9 mouse cellular contexts compared by ENCODE assay signal in genomic region chr13:53096615-53097014, GRCm38 (mm10).
A peak's percentile ranks its signal among the peaks of the same experiment; 100 is the strongest.
DNase-seq lines count a peak whose midpoint lies in the region; ATAC-seq lines count a peak whose summit lies in the region.
"Had no signal": no experiment of that assay in that cellular context is flagged by ENCODE, and none has a peak within 500 bp of the region (broad histone marks: within the 10 kb centered on the region; RNA-seq: fewer than 3 reads in every experiment).

No protein-coding gene starts in this region.

- DNase-seq in kidney, adult 11 months: peak; percentile 66
- peak; percentile 74 to 79 for DNase-seq in adrenal gland, adult 18-20 months (ENCODE audit: low spot score in 2 of 2)
- peak; percentile 84 for DNase-seq in embryo, embryonic 10 days (ENCODE audit: low spot score)
- peak; percentile 80 for DNase-seq in limb, embryonic 10.5 days (ENCODE audit: low spot score)
- DNase-seq in neural tube, embryonic 11.5 days (ENCODE audit: low spot score): peak; percentile 73
- DNase-seq in thymus, postnatal 36 days: peak; percentile 39 to 48
- DNase-seq: liver, embryonic 13.5 days had no signal

- H3K4me2 ChIP-seq in kidney, embryonic 16.5 days (replicated peaks; ENCODE audit: low read depth, low read length): no peak overlapping the region
- H3K4me2 ChIP-seq in intestine, embryonic 15.5 days (replicated peaks): no peak overlapping the region
- H3K4me2 ChIP-seq in neural tube, embryonic 11.5 days (ENCODE audit: low read depth): no peak overlapping the region
- H3K4me2 ChIP-seq: liver, embryonic 13.5 days had no signal

- H3K27ac ChIP-seq in kidney, embryonic 16.5 days (ENCODE audit: low read length): no peak overlapping the region
- H3K27ac ChIP-seq in intestine, embryonic 15.5 days: no peak overlapping the region
- 0 out of 2 replicates have a peak overlapping the region, but pooled peaks have one; percentile 14 for H3K27ac ChIP-seq in limb, embryonic 10.5 days
- no peak overlapping the region for H3K27ac ChIP-seq in neural tube, embryonic 11.5 days (ENCODE audit: low read depth, low read length)
- H3K27ac ChIP-seq: liver, embryonic 13.5 days had no signal

- H3K27me3 ChIP-seq in kidney, embryonic 16.5 days (ENCODE audit: insufficient read depth, low read length): no peaks in the 10 kb centered on the region; the same call in 1 of the 2 replicates
- no peaks in the 10 kb centered on the region for H3K27me3 ChIP-seq in intestine, embryonic 15.5 days (replicated peaks)
- peaks cover 7% of the 10 kb centered on the region for H3K27me3 ChIP-seq in limb, embryonic 10.5 days (ENCODE audit: low read depth, poor library complexity, severe bottlenecking)
- no peaks in the 10 kb centered on the region for H3K27me3 ChIP-seq in neural tube, embryonic 11.5 days (ENCODE audit: control insufficient read depth, insufficient read depth, low read length)
- H3K27me3 ChIP-seq: liver, embryonic 13.5 days had no signal

- no peak overlapping the region for H3K9ac ChIP-seq in kidney, embryonic 16.5 days (replicated peaks; ENCODE audit: low read length)
- no peak overlapping the region for H3K9ac ChIP-seq in intestine, embryonic 15.5 days
- no peak overlapping the region for H3K9ac ChIP-seq in neural tube, embryonic 11.5 days (ENCODE audit: low read length)
- H3K9ac ChIP-seq: liver, embryonic 13.5 days had no signal

- peaks cover 6% of the 10 kb centered on the region; the same call in 1 of the 2 replicates for H3K4me1 ChIP-seq in kidney, embryonic 16.5 days (ENCODE audit: insufficient read depth, low read length)
- H3K4me1 ChIP-seq in intestine, embryonic 15.5 days (replicated peaks): no peaks in the 10 kb centered on the region
- peaks cover 14% of the 10 kb centered on the region for H3K4me1 ChIP-seq in limb, embryonic 10.5 days
- no peaks in the 10 kb centered on the region for H3K4me1 ChIP-seq in neural tube, embryonic 11.5 days (ENCODE audit: control insufficient read depth, insufficient read depth, low read length)
- H3K4me1 ChIP-seq: liver, embryonic 13.5 days had no signal

- H3K36me3 ChIP-seq in kidney, embryonic 16.5 days (ENCODE audit: insufficient read depth, low read length): no peaks in the 10 kb centered on the region
- no peaks in the 10 kb centered on the region for H3K36me3 ChIP-seq in intestine, embryonic 15.5 days
- no peaks in the 10 kb centered on the region for H3K36me3 ChIP-seq in limb, embryonic 10.5 days
- no peaks in the 10 kb centered on the region for H3K36me3 ChIP-seq in neural tube, embryonic 11.5 days (ENCODE audit: control insufficient read depth, insufficient read depth, low read length)
- H3K36me3 ChIP-seq: liver, embryonic 13.5 days had no signal

- ATAC-seq in kidney, embryonic 16.5 days (ENCODE audit: low FRiP score, low TSS enrichment): no peak
- ATAC-seq in intestine, embryonic 15.5 days: peak; percentile 59; the same call in 1 of the 2 replicates
- ATAC-seq in neural tube, embryonic 11.5 days (ENCODE audit: insufficient read depth, low FRiP score, low TSS enrichment): no peak

- no peak overlapping the region for H3K4me3 ChIP-seq in kidney, embryonic 16.5 days (ENCODE audit: low read length)
- H3K4me3 ChIP-seq in intestine, embryonic 15.5 days (replicated peaks): no peak overlapping the region
- no peak overlapping the region for H3K4me3 ChIP-seq in limb, embryonic 10.5 days
- H3K4me3 ChIP-seq in neural tube, embryonic 11.5 days (ENCODE audit: low read depth, low read length): no peak overlapping the region
- H3K4me3 ChIP-seq: liver, embryonic 13.5 days had no signal

- no peaks in the 10 kb centered on the region for H3K9me3 ChIP-seq in kidney, embryonic 16.5 days (ENCODE audit: low read length)
- no peaks in the 10 kb centered on the region for H3K9me3 ChIP-seq in intestine, embryonic 15.5 days
- no peaks in the 10 kb centered on the region for H3K9me3 ChIP-seq in limb, embryonic 10.5 days (replicated peaks)
- H3K9me3 ChIP-seq in neural tube, embryonic 11.5 days (ENCODE audit: control insufficient read depth, low read length): no peaks in the 10 kb centered on the region
- H3K9me3 ChIP-seq: liver, embryonic 13.5 days had no signal

- 16% methylated on average over 8 of the region's 8 CpGs for WGBS in kidney, embryonic 16.5 days
- WGBS in intestine, embryonic 15.5 days: 15% methylated on average over 8 of the region's 8 CpGs
- 23% methylated on average over 8 of the region's 8 CpGs for WGBS in limb, embryonic 10.5 days
- WGBS in neural tube, embryonic 11.5 days: 24% methylated on average over 8 of the region's 8 CpGs
